Mouse (Mus musculus): ENCODE measurements around the gene Tas2r137. TPM values are rescaled to one million over a fixed set of nuclear protein-coding genes. Genes with fewer than 3 reads are reported as not detected.

Gene Tas2r137
- polyA plus RNA-seq, 1 experiment from 2014 or later, result not detected

- H3K4me3 ChIP-seq, result no peak within 1 kb of the TSS
- H3K4me2 ChIP-seq, result no peak within 1 kb of the TSS
- 88% methylated on average over 3 of the region's 3 CpGs for WGBS
- H3K9me3 ChIP-seq, result no peaks in the 10 kb centered on the region
- no peaks in the 10 kb centered on the region for H3K36me3 ChIP-seq
- no peaks in the 10 kb centered on the region for H3K27me3 ChIP-seq
- H3K9ac ChIP-seq, result no peak within 1 kb of the TSS
- no peak for ATAC-seq (ENCODE audit: borderline replicate concordance, extremely low read depth, low FRiP score, low TSS enrichment)
- H3K27ac ChIP-seq, result no peak within 1 kb of the TSS
- no peaks in the 10 kb centered on the region for H3K4me1 ChIP-seq
Observed at GRCm38 (mm10) chr6:40493229-40493628, 2.2 kb downstream of the Tas2r137 start, which contains the start of gene Tas2r108. Gene Tas2r108, plus strand, starts transcription at chr6:40493529.

- no peaks in the 10 kb centered on the region for H3K9me3 ChIP-seq
- ATAC-seq (ENCODE audit: borderline replicate concordance, extremely low read depth, low FRiP score, low TSS enrichment), result no peak
- H3K4me3 ChIP-seq, result no peak within 1 kb of the TSS
- no peaks in the 10 kb centered on the region for H3K27me3 ChIP-seq
- no peaks in the 10 kb centered on the region for H3K36me3 ChIP-seq
- no peak within 1 kb of the TSS for H3K9ac ChIP-seq
- 54% methylated on average over 1 of the region's 1 CpGs for WGBS
- no peak within 1 kb of the TSS for H3K27ac ChIP-seq
- no peak within 1 kb of the TSS for H3K4me2 ChIP-seq
- no peaks in the 10 kb centered on the region for H3K4me1 ChIP-seq
Observed at GRCm38 (mm10) chr6:40519408-40519807, 28.4 kb downstream of the Tas2r137 start, which contains the start of gene Prss37. Gene Prss37, minus strand, starts transcription at chr6:40519508.

Other genes starting within 250 kb of the Tas2r137 start
- gene Agk, start 166.1 kb upstream of the Tas2r137 start, polyA plus RNA-seq (2015; fragmentation: Nextera tagmentation; extraction: Ambion mirVana), result 40.5 and 44.2 TPM in 2 replicates
- gene E330009J07Rik, start 55.1 kb upstream of the Tas2r137 start, polyA plus RNA-seq (2015; fragmentation: Nextera tagmentation; extraction: Ambion mirVana), result 11.2 and 13.3 TPM in 2 replicates
- gene Wee2, start 52.1 kb upstream of the Tas2r137 start, polyA plus RNA-seq (2015; fragmentation: Nextera tagmentation; extraction: Ambion mirVana), result not detected in 2 replicates
- 133 and 134 TPM in 2 replicates for gene Ssbp1, start 19.9 kb upstream of the Tas2r137 start, polyA plus RNA-seq (2015; fragmentation: Nextera tagmentation; extraction: Ambion mirVana)
- not detected in 2 replicates for gene Tas2r108, start 2.3 kb downstream of the Tas2r137 start, polyA plus RNA-seq (2015; fragmentation: Nextera tagmentation; extraction: Ambion mirVana)
- gene Prss37, start 28.3 kb downstream of the Tas2r137 start, polyA plus RNA-seq (2015; fragmentation: Nextera tagmentation; extraction: Ambion mirVana), result not detected in 2 replicates
- not detected in 2 replicates for gene Olfr461, start 63.8 kb downstream of the Tas2r137 start, polyA plus RNA-seq (2015; fragmentation: Nextera tagmentation; extraction: Ambion mirVana)
- not detected in 2 replicates for gene Olfr460, start 78.3 kb downstream of the Tas2r137 start, polyA plus RNA-seq (2015; fragmentation: Nextera tagmentation; extraction: Ambion mirVana)
- 2.0 and 2.4 TPM in 2 replicates for gene Clec5a, start 94.6 kb downstream of the Tas2r137 start, polyA plus RNA-seq (2015; fragmentation: Nextera tagmentation; extraction: Ambion mirVana)
- gene Tas2r138, start 122.1 kb downstream of the Tas2r137 start, polyA plus RNA-seq (2015; fragmentation: Nextera tagmentation; extraction: Ambion mirVana), result not detected in 2 replicates
- gene Mgam, start 137.6 kb downstream of the Tas2r137 start, polyA plus RNA-seq (2015; fragmentation: Nextera tagmentation; extraction: Ambion mirVana), result 0.07 and 0.10 TPM in 2 replicates